Mouse (Mus musculus): ENCODE results near the gene Vrk1.

Gene Vrk1

GRCm38 (mm10) chr12:106123276-106123675 lies 113.2 kb downstream of the Vrk1 start:
- no peak for DNase-seq (ENCODE audit: low spot score)

GRCm38 (mm10) chr12:106124581-106124980 lies 114.6 kb downstream of the Vrk1 start:
- no peak for DNase-seq (ENCODE audit: low spot score)

All from lung, postnatal 25 days (tissue).